Mouse (Mus musculus) gastrocnemius, postnatal 36 days (tissue): ENCODE results near the gene Timp3. TPM values are rescaled to one million over a fixed set of nuclear protein-coding genes. Genes with fewer than 3 reads are reported as not detected.
A peak's percentile ranks its signal among the peaks of the same experiment; 100 is the strongest.

Source experiments
- DNase-seq, 2 experiments: peaks; one replicate each; pipeline ENCODE4 v3.0.0; 2022
- intact Hi-C: fragments of 180-260 bp; cut with DNase I; formaldehyde crosslinking; loops from one replicate; pipeline ENCODE4 v1.15.1; 2025
- total RNA-seq, 2 experiments: library from RNA; stranded (reverse); gene quantifications; 2 replicates each; pipeline ENCODE4 v1.2.3; 2021

Timp3 gene
- total RNA-seq, 2 experiments from 2014 or later = 51.7 to 59.6 TPM

DNA sequence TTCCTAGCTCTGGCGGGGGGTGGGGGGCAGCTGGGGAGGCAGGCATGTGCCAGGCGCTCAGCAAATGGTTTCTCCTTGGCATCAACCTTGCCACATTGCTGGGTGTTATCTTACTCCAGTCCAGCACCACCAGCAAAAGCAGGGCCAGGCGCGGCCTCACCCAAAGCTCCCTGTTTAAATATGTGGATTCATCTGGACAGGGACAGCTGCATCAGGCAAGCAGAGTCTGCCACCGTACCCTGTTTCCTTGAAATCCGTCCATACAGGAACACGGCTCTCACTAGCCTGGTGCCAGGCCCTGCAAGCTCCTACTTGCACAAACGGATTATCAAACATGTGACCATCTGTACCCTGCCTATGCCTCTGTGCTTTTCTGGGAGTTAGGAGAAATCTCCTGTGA is 21.0 kb downstream of the Timp3 start:
- intact Hi-C loops = no loop called here
- DNase-seq = peak in 1 of 2 experiments; percentile 45

DNA sequence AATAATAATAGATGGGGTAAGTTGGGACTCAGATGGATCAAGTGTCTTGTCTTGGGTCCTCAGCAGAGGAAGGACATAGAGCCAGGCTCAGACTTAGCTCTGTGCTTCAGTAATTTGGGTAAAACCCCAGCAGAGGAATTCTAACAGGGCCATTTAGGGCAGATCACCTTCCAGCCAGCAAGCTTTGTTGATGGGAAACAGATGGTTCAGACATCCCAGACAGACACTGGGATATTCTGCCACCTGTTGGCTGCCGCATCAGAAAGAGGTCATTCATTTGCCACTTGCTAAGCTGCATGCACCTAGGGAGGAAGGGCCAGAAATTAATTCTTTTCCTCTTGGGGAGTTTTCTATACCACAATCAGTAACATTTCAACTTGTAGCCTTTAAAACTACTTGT is 21.8 kb downstream of the Timp3 start:
- intact Hi-C loops = no loop called here
- no peak for DNase-seq

DNA sequence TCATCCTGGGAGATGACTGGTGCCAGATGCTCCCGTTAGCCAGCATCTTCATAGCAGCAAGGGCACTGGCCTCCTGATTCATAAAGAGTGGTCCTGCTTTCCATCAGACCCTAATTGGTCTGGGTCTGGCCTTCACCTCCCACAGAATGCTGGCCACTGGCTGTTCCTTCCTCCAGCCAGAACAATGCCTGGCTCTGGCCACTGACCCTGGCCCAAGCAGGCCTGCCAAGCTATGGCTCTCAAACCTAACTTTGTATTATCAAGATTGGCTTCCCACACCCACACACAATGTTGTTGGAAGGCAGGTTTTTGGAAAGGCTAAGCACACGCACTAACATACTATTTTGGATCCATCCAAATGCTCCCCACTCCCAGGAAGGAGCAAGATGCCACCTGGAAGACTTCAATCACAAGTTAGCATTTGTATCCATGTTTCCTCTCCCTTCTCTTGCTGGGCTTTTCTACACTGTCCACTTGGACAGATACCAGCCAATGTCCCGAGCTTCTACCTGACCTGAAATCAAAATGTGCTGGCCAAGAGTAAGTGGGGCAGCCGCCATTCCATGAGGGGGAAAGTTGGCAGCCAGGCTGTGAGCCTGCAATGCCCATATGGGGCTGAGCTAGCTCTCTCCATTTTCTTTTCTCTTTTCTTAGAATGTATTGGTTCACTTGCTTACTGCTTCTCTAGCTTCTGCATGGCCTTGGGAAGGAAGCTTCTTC is 23.3 kb downstream of the Timp3 start:
- intact Hi-C loops = no loop called here

DNA sequence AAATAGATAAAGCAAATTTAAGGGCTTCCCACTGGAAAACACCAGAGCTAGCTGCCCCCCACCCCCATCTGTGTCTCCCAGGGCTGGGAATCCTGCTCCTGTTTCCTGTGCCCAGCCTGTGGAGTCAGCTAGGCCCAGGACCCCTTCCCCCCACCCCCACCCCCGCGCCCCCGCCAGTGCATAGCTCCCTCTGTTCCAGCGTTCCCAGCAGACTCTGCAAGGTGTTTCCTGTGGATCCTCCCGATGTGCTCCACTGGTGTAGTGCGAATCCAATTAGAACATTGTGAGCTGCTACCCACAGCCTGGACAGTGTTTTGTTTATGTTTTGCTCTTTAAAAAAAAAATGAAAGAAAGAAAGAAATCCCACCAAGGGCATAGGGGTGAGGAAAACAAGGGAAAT is 25.1 kb downstream of the Timp3 start:
- intact Hi-C loops = no loop called here
- DNase-seq = no peak

More for the DNA sequence above, 23.3 kb downstream of the Timp3 start:
- DNase-seq = no peak

DNA sequence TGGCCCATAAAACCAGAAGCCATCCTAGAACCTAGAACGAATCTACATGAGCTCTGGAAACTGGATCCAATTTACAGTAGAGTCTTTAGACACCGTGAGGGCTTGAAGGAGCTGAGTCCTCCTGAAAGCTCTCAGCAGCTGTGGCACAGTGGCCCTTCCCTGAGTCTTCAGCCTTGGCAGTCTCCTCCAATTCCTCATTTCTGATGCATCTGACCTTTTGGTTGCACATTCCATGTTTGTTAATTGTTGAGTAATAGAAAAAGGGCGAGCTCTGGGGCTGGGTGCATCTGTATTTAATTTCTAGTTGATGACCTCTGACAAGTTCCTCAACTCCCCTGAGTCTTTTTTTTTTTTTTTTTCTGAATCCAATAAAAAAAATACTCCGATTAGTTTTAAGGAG is 28.0 kb downstream of the Timp3 start:
- intact Hi-C loops = no loop called here

DNA sequence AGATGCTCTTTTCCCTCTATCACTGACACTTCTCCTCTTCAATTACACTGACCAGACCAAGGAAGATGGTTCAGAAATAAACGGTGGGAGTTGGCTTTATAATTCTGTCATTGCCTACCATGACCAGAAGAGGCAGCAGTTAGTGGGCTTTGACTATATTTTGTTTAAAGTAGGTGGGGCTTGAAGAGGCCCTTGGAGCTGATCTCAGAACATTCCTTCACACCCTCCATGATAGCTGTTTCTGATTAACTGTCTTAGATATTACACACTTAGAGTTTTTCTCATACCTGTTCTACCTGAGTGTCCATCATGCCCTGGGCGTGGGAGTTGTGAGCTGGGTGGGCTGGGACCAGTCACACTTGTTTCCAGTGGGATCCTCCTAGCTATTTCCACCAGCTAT is 28.5 kb downstream of the Timp3 start:
- intact Hi-C loops = no loop called here
- no peak for DNase-seq

More for the DNA sequence above, 28.0 kb downstream of the Timp3 start:
- DNase-seq = no peak

DNA sequence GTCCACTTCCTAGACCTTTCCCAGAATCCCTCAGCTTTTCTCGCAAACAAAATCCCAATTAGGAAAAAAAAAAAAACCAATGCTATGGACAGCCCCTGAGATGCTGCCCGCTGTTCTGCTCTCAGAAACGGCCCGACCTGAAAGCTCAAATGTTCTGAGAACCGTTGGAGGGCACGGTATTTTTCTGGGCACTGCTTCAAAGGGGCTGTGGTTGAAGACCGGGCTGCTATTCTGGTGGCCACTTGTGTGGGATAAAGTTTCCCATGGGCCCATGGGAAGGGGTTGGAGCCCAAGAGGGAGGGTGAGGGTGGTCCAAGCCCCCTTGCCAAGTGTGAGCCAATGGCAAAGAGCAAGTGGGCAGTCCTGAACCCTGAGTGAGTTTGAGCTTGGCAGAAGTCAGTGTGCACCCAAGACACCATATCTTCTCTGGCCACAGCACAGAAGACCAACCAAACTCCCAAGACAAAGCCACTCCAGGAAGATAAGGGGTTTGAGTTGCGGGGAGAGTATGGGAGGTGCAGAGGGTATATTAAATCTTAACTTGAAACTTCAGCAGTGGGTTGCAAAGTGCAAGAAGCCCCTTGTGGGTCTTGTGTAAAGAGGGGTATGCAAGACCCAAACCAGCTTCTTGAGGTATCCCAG is 29.2 kb downstream of the Timp3 start:
- DNase-seq = no peak
- intact Hi-C loops = no loop called here

DNA sequence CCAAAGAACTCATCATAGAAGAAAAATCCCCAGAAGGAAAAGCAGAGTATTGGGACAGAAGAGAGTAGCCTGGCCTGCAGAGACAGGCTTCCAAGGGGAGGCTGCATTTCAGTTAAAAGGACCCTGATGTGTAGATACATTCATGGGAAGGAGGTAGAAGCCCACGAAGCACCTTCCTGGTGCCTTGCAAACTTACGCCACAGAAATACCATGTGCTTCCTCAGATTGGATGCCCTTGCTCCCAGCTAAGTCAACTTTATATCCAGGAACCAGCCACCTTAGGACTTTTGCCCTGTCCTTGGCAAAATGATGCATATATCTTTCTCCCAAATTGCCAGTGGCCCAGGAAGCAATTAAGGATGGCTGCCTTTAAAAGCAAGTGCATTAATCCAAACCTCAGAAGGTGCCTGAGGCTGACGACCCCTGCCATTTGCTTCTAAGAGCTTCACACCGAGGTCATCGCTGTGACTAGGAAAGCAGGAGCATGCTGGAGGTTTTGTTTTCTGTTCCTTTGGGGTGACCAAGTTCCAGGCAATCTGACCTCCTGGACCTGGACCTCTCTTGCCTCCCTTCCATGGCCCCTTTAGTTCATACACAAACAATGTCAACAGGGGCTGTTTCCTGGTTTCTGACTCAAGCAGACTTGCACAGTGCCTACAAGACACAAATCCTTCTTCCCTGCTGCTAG is 31.0 kb downstream of the Timp3 start:
- intact Hi-C loops = no loop called here
- no peak for DNase-seq

DNA sequence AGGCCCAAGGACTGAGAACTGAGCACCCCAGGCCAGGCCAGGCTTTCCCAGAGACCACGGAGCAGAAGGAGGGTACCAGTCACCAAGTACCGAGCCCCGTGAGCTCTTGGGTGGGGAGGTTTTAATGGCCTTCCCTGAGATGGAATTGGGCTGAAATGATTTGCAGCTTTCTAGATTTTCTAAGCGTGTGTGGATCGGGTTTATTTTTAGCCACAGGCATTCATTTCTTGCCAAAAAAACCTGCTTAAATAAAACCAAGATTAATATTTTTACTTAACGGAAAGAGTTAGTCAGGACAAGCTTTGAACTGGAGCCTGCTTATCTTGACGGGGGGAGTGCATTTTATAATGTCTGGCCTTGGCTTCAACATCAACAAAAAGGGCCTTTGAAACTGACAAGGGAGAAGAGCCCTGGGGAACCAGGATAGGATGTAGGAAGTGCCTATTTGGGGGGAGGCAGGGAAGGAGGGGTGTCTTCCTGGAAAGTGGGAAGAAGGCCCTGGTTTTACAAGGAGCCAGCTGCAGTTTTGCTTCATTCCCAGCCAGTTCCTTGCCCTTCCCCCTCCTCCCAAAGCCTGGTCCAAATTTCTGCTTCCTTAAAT is 31.6 kb downstream of the Timp3 start:
- intact Hi-C loops = no loop called here
- no peak for DNase-seq

DNA sequence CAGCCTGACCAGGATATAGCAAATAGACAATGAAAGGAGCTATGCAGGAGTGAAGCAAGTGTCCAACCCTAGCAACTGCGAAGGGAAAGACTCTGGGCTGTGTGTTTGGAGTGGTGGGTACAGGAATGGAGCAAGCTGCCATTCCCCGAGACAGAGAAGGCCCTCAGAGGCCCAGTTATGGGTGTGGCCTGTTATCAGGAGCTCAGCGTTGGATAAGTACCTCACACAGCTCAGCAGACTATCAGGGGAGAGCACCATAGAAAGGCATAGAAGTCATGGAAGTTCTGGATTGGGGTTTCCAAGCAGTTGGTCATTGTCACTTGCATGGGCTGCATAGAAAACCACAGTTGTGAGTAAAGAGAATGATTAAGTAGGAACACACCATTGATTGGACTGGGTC is 32.8 kb downstream of the Timp3 start:
- no peak for DNase-seq
- intact Hi-C loops = no loop called here

DNA sequence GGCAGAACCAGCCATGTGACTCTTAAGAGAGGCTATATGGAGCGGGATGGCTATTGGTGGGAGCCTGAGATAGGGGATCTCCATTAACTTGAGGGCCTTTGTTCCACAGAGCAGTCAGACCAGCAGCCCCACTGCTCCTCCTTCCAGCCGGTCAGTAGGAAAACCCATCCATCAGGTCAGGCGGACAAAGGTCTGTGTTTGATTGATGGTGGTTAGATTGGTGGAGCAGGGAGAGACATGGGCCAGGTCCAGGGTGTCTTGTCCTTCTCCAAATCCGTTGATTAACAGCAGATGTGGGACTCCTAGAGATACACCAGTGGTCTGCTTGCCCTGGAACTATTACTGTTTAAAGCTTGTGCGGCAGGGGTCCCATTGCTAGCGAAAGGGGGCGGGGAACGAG is 34.4 kb downstream of the Timp3 start:
- intact Hi-C loops = no loop called here
- DNase-seq = no peak

DNA sequence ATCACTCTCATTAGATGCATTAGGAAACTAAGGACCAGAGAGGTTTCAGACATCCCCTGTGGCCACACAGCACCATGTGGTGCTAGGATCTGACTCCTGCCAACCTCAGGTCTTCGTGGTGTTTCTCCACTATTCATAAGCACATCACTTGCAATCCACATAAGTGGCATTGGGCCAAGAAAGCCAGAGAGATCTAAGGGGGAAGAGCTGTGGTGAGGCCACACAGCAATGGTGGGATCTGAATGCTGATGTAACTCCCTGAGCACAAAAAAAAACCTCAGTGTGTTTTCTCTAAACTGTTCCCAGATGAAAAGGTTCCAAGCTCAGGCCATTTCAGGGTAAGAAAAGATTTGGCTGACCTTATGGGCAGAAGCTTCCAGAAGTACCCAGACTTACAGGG is 36.3 kb downstream of the Timp3 start:
- no peak for DNase-seq
- intact Hi-C loops = no loop called here

DNA sequence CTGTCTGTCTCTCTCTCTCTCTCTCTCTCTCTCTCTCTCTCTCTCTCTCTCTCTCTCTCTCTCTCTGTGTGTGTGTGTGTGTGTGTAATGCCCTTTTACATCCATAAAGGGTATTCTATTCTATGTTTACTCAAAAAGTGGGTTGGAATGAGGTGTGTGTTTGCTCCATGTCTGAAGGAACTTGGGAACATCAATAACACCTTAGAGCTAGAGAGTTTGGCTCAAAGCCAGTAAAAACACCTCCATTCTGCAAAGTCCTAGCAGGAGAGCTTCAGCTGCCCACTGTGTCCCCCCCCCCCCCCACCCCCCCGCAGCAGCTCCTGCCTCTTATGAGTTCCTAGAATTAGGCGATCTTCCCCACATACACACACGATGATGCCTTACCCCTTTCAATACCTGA is 37.1 kb downstream of the Timp3 start:
- intact Hi-C loops = no loop called here
- DNase-seq = no peak

DNA sequence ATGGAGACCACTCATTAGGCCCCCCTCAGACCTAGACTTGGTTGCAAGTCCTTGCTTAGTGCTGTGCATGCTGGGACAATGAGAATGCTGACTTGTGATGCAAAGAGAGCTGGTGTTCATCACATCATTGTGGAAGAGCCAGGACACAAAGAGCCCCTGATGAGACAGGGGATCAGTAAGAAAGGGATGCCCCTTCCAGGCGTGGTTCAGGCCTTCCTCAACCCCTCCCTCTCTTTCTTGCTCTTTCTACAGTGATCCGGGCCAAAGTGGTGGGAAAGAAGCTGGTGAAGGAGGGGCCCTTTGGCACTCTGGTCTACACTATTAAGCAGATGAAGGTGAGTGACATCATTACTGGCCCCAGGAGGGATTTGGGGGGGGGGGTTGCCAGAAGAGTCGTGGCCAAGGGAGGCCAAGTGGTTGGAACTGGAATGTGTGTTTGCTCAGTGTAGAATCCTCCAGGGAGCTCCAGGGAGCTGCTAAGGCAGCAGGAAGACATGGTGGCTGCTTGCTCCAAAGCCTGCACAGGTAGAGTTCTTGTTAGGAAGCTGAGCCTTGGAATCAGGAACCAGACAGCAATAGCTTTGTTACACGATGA is 38.0 kb downstream of the Timp3 start:
- intact Hi-C loops = no loop called here
- DNase-seq = no peak

DNA sequence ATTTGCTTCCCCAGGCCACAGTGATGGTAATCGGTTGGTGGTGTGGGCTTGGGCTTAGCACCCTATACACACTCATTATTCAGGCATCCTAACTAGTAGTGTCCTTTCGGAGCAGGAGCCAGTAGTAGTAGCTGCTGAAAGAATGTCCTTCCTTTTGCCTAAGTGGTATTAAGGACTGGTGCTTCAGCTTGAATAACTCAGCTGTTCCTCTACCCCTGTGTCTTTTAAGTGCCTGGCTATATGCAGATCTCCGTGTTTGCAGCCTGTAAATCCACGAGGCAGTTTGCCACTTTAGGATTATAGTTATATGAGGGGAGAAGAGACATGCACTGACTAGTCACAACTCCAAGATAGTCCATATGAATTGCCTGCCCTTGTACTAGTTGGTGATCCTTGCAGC is 38.9 kb downstream of the Timp3 start:
- DNase-seq = no peak
- intact Hi-C loops = no loop called here

DNA sequence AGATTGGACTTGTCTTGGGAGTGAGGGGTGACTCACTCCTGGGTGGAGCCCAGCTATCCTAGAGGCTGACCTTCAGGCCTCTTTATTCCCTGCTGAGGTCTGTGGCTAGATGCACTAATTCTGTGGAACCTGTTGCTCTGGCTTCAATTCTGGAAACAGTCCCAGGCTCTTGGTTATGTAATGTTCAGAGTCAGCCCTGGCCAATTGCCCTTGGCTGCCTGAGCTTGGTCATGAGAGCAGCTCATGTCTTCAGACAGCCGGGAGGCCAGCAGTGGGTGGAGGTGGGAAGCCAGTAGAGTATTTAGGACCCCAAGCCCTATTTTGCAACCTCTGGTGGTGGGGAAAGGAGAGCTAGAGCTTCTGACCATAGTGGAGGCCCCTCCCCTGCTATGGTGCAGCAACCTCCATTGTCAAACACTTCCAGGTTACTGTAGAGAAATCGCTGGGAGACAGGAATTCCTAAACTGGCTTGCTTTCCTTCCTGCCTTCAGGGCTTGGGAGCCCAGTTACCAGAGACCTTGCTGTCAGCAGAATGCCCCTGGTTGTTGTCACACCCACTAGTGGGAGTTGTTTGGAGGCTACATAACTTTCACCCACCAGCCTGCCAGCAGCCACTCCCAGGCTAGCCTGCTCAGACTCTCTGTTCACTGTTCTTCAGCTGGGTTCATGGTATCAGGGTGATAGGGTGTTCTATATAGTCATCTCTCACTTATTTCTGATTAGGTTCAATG is 39.6 kb downstream of the Timp3 start:
- peak; percentile 92 for DNase-seq
- intact Hi-C loops = loop anchor here (5.0 kb wide), 1 partner anchor 38 kb away; the partner anchor contains the start of gene Timp3

DNA sequence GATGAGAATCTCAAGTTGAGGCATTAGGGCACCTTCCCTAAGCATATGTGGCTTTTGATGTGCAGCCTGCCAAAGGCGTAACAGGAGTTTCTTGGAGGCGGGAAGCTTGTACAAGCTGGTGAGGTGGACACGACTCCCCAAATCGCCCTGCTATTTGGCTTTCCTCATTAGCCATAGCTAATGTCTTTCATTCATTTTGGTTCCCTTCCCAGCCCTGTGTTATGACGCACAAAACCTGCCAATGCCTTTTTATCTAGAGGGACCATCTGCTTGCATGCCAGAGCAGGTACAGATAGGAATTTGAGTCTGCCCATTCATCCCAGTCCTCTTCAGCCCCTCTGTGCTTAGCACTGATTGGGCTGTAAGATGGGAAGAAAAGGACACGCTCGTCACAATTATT is 40.2 kb downstream of the Timp3 start:
- intact Hi-C loops = loop anchor here (5.0 kb wide), 1 partner anchor 38 kb away; the partner anchor contains the start of gene Timp3
- no peak for DNase-seq

DNA sequence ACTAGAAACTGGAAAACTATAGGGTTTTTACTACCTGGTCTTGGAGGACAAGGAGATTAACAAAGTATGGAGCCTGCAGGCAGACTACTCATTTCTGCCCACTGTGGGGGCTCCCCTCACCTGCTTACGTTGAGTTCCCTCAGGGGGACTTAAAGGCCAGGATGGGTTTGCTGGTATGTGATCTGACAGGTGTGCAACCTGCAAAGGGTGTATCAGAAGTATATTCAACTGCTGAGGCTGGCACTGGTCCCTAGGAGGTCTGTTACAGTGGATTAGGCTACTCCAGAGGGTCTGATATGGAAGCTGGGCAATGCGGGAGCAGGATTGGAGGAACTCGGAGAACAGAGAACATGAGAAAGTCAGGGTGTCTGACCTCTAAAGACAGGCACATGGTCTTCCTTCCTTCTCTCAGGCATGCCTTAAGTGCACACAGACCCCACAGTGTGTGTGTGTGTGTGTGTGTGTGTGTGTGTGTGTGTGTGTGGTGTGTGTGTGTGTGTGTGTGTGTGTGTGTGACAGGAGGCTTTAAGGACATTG is 40.9 kb downstream of the Timp3 start:
- intact Hi-C loops = loop anchor here (5.0 kb wide), 1 partner anchor 39 kb away; the partner anchor contains the start of gene Timp3
- DNase-seq = no peak

DNA sequence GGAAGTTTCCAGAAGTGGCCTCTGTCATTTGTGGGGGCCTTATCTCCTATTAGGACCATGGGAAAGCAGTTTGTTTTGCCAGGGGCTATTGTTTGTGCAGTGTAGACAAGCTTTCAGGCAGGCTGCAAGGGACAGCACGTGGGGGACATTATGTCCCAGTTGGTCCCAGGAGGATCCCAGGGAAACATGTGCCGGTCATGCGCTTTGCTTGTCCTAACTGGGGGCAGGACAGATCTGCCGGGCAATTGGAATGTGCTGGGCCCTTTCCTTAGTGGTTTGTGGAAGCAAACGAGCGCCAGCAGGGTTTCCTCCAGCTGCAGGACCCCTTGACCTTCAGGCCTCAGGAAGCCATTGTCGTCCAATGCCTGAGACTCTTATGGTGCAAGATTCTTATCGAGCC is 41.4 kb downstream of the Timp3 start:
- DNase-seq = peak in 1 of 2 experiments; percentile 65
- intact Hi-C loops = loop anchor here (5.0 kb wide), 1 partner anchor 39 kb away; the partner anchor contains the start of gene Timp3

DNA sequence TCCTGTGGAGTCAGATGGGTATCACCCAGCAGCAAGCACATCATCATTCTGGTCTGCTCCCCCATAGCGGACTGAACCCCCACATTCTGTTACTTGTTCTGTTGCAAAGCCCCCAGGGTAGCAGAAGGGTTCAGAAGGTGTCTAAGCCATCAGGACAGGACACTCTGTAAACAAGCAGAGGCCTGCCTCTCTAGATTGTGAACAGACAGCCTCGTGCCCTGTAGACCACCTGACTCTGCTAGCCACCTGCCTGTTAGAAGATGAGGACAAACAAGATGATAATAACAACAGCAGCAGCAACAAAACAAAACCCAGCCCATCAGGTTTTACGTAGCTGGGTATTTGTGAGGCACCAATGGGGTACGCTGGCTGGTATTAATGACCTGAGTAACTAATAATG is 42.0 kb downstream of the Timp3 start:
- DNase-seq = no peak
- intact Hi-C loops = loop anchor here (5.0 kb wide), 1 partner anchor 40 kb away; the partner anchor contains the start of gene Timp3
